Mouse (Mus musculus): Measurements from ENCODE around the gene Stx1a.

DNA sequence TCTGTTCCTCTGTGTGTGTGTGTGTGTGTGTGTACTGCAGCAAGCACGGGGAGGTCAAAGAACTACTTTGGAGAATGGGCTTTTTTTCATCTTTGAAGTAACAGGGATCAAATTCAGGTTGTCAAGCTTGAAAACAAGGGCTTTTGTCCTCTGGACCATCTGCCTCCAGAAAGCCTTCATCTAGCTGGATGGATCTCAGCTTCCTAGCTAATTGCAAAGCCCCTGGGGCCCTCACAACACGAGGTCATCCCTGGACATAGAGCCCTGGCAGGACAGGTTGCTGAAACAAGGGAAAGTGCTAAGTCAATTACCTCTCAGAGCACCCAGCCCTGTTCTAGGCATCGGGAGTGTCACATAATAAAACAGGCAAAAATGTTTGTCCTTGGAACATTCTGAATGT is 39.5 kb upstream of the Stx1a start:
- TF ChIP-seq CTCF (IDR thresholded peaks at IDR 0.05; ENCODE audit: extremely low read depth, insufficient read length, insufficient replicate concordance, low read depth, low read length) (no peak), POLR2A (IDR thresholded peaks at IDR 0.05; ENCODE audit: low read depth, low read length) (no peak)
